Mouse (Mus musculus) MEL (cell line): ENCODE results near the gene Styk1. TPM values are rescaled to one million over a fixed set of nuclear protein-coding genes. Genes with fewer than 3 reads are reported as not detected.
A peak's percentile ranks its signal among the peaks of the same experiment; 100 is the strongest.

Experiments
- DNase-seq: peaks from one replicate; pipeline ENCODE4 v3.0.0; 2011; ENCODE audit warnings: low read depth, low spot score
- H3K27ac ChIP-seq: 2 replicates; pipeline ENCODE4 v1.5.1; 2012; ENCODE audit warnings: low read depth, mild to moderate bottlenecking, control low read depth, low read length, moderate library complexity; ENCODE audit not compliant: control insufficient read depth
- H3K27me3 ChIP-seq, 2 experiments: fragments of 150-350 bp in 1 of 2; sonication (generic) in 1 of 2; 2 replicates each; pipeline ENCODE4 v1.6.1; 2012; ENCODE audit warnings: low read length in 2 of 2, mild to moderate bottlenecking in 2 of 2, improper control_type of control experiment in 1 of 2, moderate library complexity in 1 of 2; ENCODE audit not compliant: insufficient read depth in 2 of 2, control insufficient read depth in 1 of 2
- H3K36me3 ChIP-seq, 2 experiments: 2 replicates each; pipeline ENCODE4 v1.6.1; 2012 to 2014; ENCODE audit warnings: low read length in 2 of 2, improper control_type of control experiment in 1 of 2, inconsistent platforms in 1 of 2, mild to moderate bottlenecking in 1 of 2; ENCODE audit not compliant: insufficient read depth in 2 of 2, control insufficient read depth in 1 of 2
- H3K4me1 ChIP-seq, 2 experiments: fragments of 150-350 bp in 1 of 2; sonication (generic) in 1 of 2; 2 replicates each; pipeline ENCODE4 v1.6.1; 2012; ENCODE audit warnings: low read length in 2 of 2, improper control_type of control experiment in 1 of 2, mild to moderate bottlenecking in 1 of 2; ENCODE audit not compliant: insufficient read depth in 2 of 2, control insufficient read depth in 1 of 2
- H3K4me3 ChIP-seq, 2 experiments: fragments of 150-350 bp in 1 of 2; sonication (generic) in 1 of 2; 2 replicates each; pipeline ENCODE4 v1.5.1; 2012; ENCODE audit warnings: low read depth in 2 of 2, low read length in 2 of 2, mild to moderate bottlenecking in 2 of 2, moderate library complexity in 2 of 2, control low read depth in 1 of 2, improper control_type of control experiment in 1 of 2; ENCODE audit not compliant: control insufficient read depth in 1 of 2, insufficient read depth in 1 of 2
- H3K79me2 ChIP-seq: 2 replicates; pipeline ENCODE4 v1.6.1; 2012; ENCODE audit warnings: mild to moderate bottlenecking, low read length, moderate library complexity; ENCODE audit not compliant: control insufficient read depth, poor library complexity, insufficient read depth
- H3K9ac ChIP-seq: 2 replicates; pipeline ENCODE4 v1.6.1; 2012; ENCODE audit warnings: low read depth, mild to moderate bottlenecking, control low read depth, low read length, moderate library complexity; ENCODE audit not compliant: control insufficient read depth, poor library complexity, severe bottlenecking
- H3K9me3 ChIP-seq: fragments of 150-350 bp; sonication (generic); replicated peaks from 2 replicates; pipeline ENCODE4 v1.6.1; 2012; ENCODE audit warnings: mild to moderate bottlenecking, low read length, improper control_type of control experiment, moderate library complexity; ENCODE audit not compliant: insufficient read depth
- BHLHE40 ChIP-seq: IDR thresholded peaks from 2 replicates; pipeline ENCODE4 v1.6.1; 2012; ENCODE audit warnings: low read depth, mild to moderate bottlenecking, inconsistent platforms, low read length, improper control_type of control experiment, borderline replicate concordance
- CHD2 ChIP-seq: IDR thresholded peaks from 2 replicates; pipeline ENCODE4 v1.6.1; 2011; ENCODE audit warnings: low read length, improper control_type of control experiment
- CTCF ChIP-seq, 3 experiments: IDR thresholded peaks in 2 of 3; conservative IDR thresholded peaks in 1 of 3; 2 replicates each; pipeline ENCODE4 v1.5.1; 2011 to 2012; ENCODE audit warnings: low read length in 3 of 3, low read depth in 2 of 3, mild to moderate bottlenecking in 2 of 3, improper control_type of control experiment in 1 of 3, inconsistent platforms in 1 of 3, mixed read lengths in 1 of 3, moderate library complexity in 1 of 3; ENCODE audit not compliant: control insufficient read depth in 1 of 3, insufficient read depth in 1 of 3, poor library complexity in 1 of 3, severe bottlenecking in 1 of 3
- E2F4 ChIP-seq: IDR thresholded peaks from 2 replicates; pipeline ENCODE4 v1.6.1; 2011; ENCODE audit warnings: low read depth, low read length, improper control_type of control experiment, borderline replicate concordance
- EP300 ChIP-seq, 2 experiments: IDR thresholded peaks; 2 replicates each; pipeline ENCODE4 v1.6.1; 2011; ENCODE audit warnings: improper control_type of control experiment in 2 of 2, low read length in 2 of 2, low read depth in 1 of 2, mild to moderate bottlenecking in 1 of 2
- ETS1 ChIP-seq: IDR thresholded peaks from 2 replicates; pipeline ENCODE4 v1.6.1; 2012; ENCODE audit warnings: low read depth, mild to moderate bottlenecking, inconsistent platforms, low read length, improper control_type of control experiment, moderate library complexity
- GABPA ChIP-seq: IDR thresholded peaks from 2 replicates; pipeline ENCODE4 v1.6.1; 2012; ENCODE audit warnings: low read depth, mild to moderate bottlenecking, inconsistent platforms, low read length, improper control_type of control experiment, moderate library complexity
- GATA1 ChIP-seq: IDR thresholded peaks from 2 replicates; pipeline ENCODE4 v1.6.1; 2011; ENCODE audit warnings: low read depth, low read length, improper control_type of control experiment
- HCFC1 ChIP-seq: IDR thresholded peaks from 2 replicates; pipeline ENCODE4 v1.6.1; 2012; ENCODE audit warnings: low read depth, mild to moderate bottlenecking, inconsistent platforms, low read length, improper control_type of control experiment, moderate library complexity
- JUND ChIP-seq: IDR thresholded peaks from 2 replicates; pipeline ENCODE4 v1.6.1; 2011; ENCODE audit warnings: low read depth, mild to moderate bottlenecking, improper control_type of control experiment, low read length
- KAT2A ChIP-seq: conservative IDR thresholded peaks from 2 replicates; pipeline ENCODE4 v1.6.1; 2012; ENCODE audit warnings: low read depth, low read length, improper control_type of control experiment, inconsistent platforms
- MAFK ChIP-seq: IDR thresholded peaks from 2 replicates; pipeline ENCODE4 v1.6.1; 2011; ENCODE audit warnings: low read depth, mild to moderate bottlenecking, low read length, improper control_type of control experiment, borderline replicate concordance
- MAX ChIP-seq: IDR thresholded peaks from 2 replicates; pipeline ENCODE4 v1.6.1; 2011; ENCODE audit warnings: low read length, improper control_type of control experiment
- MEF2A ChIP-seq: IDR thresholded peaks from 2 replicates; pipeline ENCODE4 v1.6.1; 2014; ENCODE audit warnings: low read depth, mild to moderate bottlenecking, inconsistent platforms, low read length, improper control_type of control experiment; ENCODE audit not compliant: poor library complexity, insufficient replicate concordance, severe bottlenecking; ENCODE audit errors: extremely low read depth
- MXI1 ChIP-seq: IDR thresholded peaks from 2 replicates; pipeline ENCODE4 v1.6.1; 2011; ENCODE audit warnings: mild to moderate bottlenecking, low read depth, low read length, improper control_type of control experiment
- MYB ChIP-seq: IDR thresholded peaks from 2 replicates; pipeline ENCODE4 v1.6.1; 2011; ENCODE audit warnings: mild to moderate bottlenecking, low read depth, low read length, improper control_type of control experiment
- MYC ChIP-seq: IDR thresholded peaks from 2 replicates; pipeline ENCODE4 v1.6.1; 2011; ENCODE audit warnings: low read depth, mild to moderate bottlenecking, low read length, improper control_type of control experiment, moderate library complexity
- NRF1 ChIP-seq: IDR thresholded peaks from 2 replicates; pipeline ENCODE4 v1.6.1; 2014; ENCODE audit warnings: low read depth, mild to moderate bottlenecking, inconsistent platforms, low read length, improper control_type of control experiment, moderate library complexity; ENCODE audit not compliant: poor library complexity, insufficient read depth, severe bottlenecking
- POLR2A ChIP-seq, 2 experiments: IDR thresholded peaks; 2 replicates each; pipeline ENCODE4 v1.6.1; 2011 to 2012; ENCODE audit warnings: low read length in 2 of 2, mild to moderate bottlenecking in 2 of 2, control low read depth in 1 of 2, improper control_type of control experiment in 1 of 2, low read depth in 1 of 2, moderate library complexity in 1 of 2; ENCODE audit not compliant: control insufficient read depth in 1 of 2, insufficient read depth in 1 of 2, poor library complexity in 1 of 2
- POLR2AphosphoS5 ChIP-seq: IDR thresholded peaks from 2 replicates; pipeline ENCODE4 v1.6.1; 2012; ENCODE audit warnings: low read depth, borderline replicate concordance, mild to moderate bottlenecking, inconsistent platforms, low read length, moderate library complexity, mixed read lengths
- RAD21 ChIP-seq: IDR thresholded peaks from 2 replicates; pipeline ENCODE4 v1.6.1; 2011; ENCODE audit warnings: mild to moderate bottlenecking, low read depth, low read length, improper control_type of control experiment
- RCOR1 ChIP-seq: IDR thresholded peaks from 2 replicates; pipeline ENCODE4 v1.6.1; 2012; ENCODE audit warnings: low read depth, mild to moderate bottlenecking, inconsistent platforms, low read length, improper control_type of control experiment
- SIN3A ChIP-seq: IDR thresholded peaks from 2 replicates; pipeline ENCODE4 v1.6.1; 2012; ENCODE audit warnings: low read length, improper control_type of control experiment, inconsistent platforms
- SMC3 ChIP-seq: IDR thresholded peaks from 2 replicates; pipeline ENCODE4 v1.6.1; 2011; ENCODE audit warnings: low read depth, low read length, improper control_type of control experiment
- TAL1 ChIP-seq: IDR thresholded peaks from 2 replicates; pipeline ENCODE4 v1.6.1; 2012; ENCODE audit warnings: mild to moderate bottlenecking, inconsistent platforms, low read length, moderate library complexity, mixed read lengths
- TBP ChIP-seq: IDR thresholded peaks from 2 replicates; pipeline ENCODE4 v1.8.0; 2011; ENCODE audit warnings: low read depth, low read length, improper control_type of control experiment
- TCF12 ChIP-seq: IDR thresholded peaks from 2 replicates; pipeline ENCODE4 v1.6.1; 2014; ENCODE audit warnings: low read depth, mild to moderate bottlenecking, inconsistent platforms, low read length, improper control_type of control experiment, moderate library complexity
- USF1 ChIP-seq: IDR thresholded peaks from 2 replicates; pipeline ENCODE4 v1.6.1; 2014; ENCODE audit warnings: low read depth, mild to moderate bottlenecking, inconsistent platforms, low read length, improper control_type of control experiment, moderate library complexity
- USF2 ChIP-seq, 2 experiments: IDR thresholded peaks; 2 replicates each; pipeline ENCODE4 v1.6.1; 2011 to 2012; ENCODE audit warnings: improper control_type of control experiment in 2 of 2, low read length in 2 of 2, borderline replicate concordance in 1 of 2, inconsistent platforms in 1 of 2, low read depth in 1 of 2, mild to moderate bottlenecking in 1 of 2; ENCODE audit not compliant: insufficient read depth in 1 of 2
- ZC3H11A ChIP-seq: IDR thresholded peaks from 2 replicates; pipeline ENCODE4 v1.6.1; 2012; ENCODE audit warnings: low read depth, mild to moderate bottlenecking, inconsistent platforms, low read length, improper control_type of control experiment
- ZKSCAN1 ChIP-seq: IDR thresholded peaks from 2 replicates; pipeline ENCODE4 v1.6.1; 2012; ENCODE audit warnings: low read depth, mild to moderate bottlenecking, inconsistent platforms, low read length, improper control_type of control experiment, moderate library complexity
- ZMIZ1 ChIP-seq: IDR thresholded peaks from 2 replicates; pipeline ENCODE4 v1.6.1; 2012; ENCODE audit warnings: low read depth, mild to moderate bottlenecking, inconsistent platforms, low read length, improper control_type of control experiment, moderate library complexity
- polyA plus RNA-seq, 2 experiments: library from polyadenylated mRNA; stranded (reverse) in 1 of 2; unstranded in 1 of 2; fragments of >175 nt in 1 of 2; fragments of >200 nt in 1 of 2; gene quantifications; 2 replicates each; pipeline versions ENCODE4 v1.2.1 to v1.2.4; 2012; ENCODE audit warnings: low replicate concordance in 2 of 2, low read depth in 1 of 2; ENCODE audit not compliant: insufficient read length in 2 of 2, insufficient read depth in 1 of 2, missing spikeins in 1 of 2
- total RNA-seq: library from RNA; depleted of rRNA; stranded (reverse); fragments of 300-350 nt; gene quantifications from 2 replicates; pipeline ENCODE4 v1.2.3, GENCODE M21; 2012

Gene Styk1
- total and polyA plus RNA-seq, 3 experiments, result 0.11 to 0.12 TPM; not detected in 1

DNA sequence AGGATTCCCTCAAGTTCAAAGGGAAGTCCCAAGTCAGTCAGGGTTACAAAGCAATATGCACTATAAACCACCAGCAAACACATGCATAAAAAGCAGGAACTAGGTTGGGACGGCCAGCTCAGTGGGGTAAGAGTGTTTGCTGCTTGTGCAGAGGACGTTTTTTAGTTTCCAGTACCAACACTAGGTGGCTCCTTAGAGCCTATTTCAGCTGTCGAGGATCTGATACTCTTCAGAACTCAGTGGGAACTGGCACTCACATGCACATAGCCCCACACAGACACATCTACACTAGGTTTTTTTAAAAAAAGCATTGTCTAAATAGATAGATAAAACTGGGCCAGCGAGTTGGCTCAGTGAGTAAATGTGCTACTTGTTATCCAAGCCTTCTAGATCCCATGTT, 13.7 kb upstream of the Styk1 start (continued):
- TF ChIP-seq EP300 (IDR thresholded peaks at IDR 0.05; ENCODE audit: low read depth in 1 of 2, low read length in 2 of 2) (no peak), CHD2 (no peak), MEF2A (no peak), CTCF (IDR thresholded peaks at IDR 0.05 in 2 of 3, conservative IDR thresholded peaks at IDR 0.05 in 1 of 3; ENCODE audit: control insufficient read depth in 1 of 3, insufficient read depth in 1 of 3, low read depth in 2 of 3, low read length in 3 of 3, poor library complexity in 1 of 3, severe bottlenecking in 1 of 3) (peak; percentile 25 to 62 (median 46); a peak in 5 of 6 replicates), TAL1 (no peak), POLR2AphosphoS5 (no peak), JUND (no peak), MAFK (no peak), MXI1 (peak; percentile 31; the same call in 1 of the 2 replicates), BHLHE40 (no peak), USF1 (no peak), TCF12 (no peak), MAX (no peak), RCOR1 (no peak)

DNA sequence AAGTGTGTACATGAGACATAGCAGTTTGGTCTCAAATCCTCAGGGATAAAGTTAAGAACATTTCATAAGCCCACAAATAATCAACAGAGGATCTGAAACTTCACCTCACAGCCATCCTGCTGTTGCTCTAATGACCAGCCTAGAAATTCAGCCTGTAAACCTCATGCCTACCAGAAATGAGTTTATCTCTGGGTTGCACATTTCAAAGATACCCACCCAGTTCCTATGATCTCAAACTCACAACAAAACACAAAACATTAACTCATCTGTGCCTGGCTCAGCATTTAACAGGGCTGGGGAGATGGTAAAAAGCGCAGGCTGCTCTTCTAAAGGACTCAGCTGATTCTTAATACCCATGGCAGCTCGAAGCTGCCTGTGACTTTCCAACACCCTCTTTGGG, 11.0 kb upstream of the Styk1 start:
- no peaks in the 10 kb centered on the region for H3K9me3 ChIP-seq
- no peaks in the 10 kb centered on the region for H3K27me3 ChIP-seq
- peaks cover 30 to 41% of the 10 kb centered on the region in 2 experiments for H3K36me3 ChIP-seq
- TF ChIP-seq RCOR1 (0 out of 2 replicates have a peak, but pooled peaks have one; percentile 20), USF1 (no peak), SIN3A (peak; percentile 68), MXI1 (peak; percentile 59; the same call in 1 of the 2 replicates), MEF2A (no peak), TCF12 (peak; percentile 87), MYC (no peak), E2F4 (no peak), EP300 (IDR thresholded peaks at IDR 0.05; ENCODE audit: low read depth in 1 of 2, low read length in 2 of 2) (peak; percentile 74 to 82), SMC3 (no peak), USF2 (IDR thresholded peaks at IDR 0.05; ENCODE audit: borderline replicate concordance in 1 of 2, insufficient read depth in 1 of 2, low read depth in 1 of 2, low read length in 2 of 2) (no peak), NRF1 (no peak), GATA1 (peak; percentile 72), TBP (0 out of 2 replicates have a peak, but pooled peaks have one; percentile 30), ZC3H11A (no peak), POLR2A (IDR thresholded peaks at IDR 0.05; ENCODE audit: control insufficient read depth in 1 of 2, insufficient read depth in 1 of 2, low read depth in 1 of 2, low read length in 2 of 2, poor library complexity in 1 of 2) (no peak), ETS1 (peak; percentile 81), HCFC1 (0 out of 2 replicates have a peak, but pooled peaks have one; percentile 23), GABPA (no peak), TAL1 (peak; percentile 62), ZKSCAN1 (no peak), MAX (peak; percentile 16; the same call in 1 of the 2 replicates), KAT2A (no peak), ZMIZ1 (no peak), CTCF (IDR thresholded peaks at IDR 0.05 in 2 of 3, conservative IDR thresholded peaks at IDR 0.05 in 1 of 3; ENCODE audit: control insufficient read depth in 1 of 3, insufficient read depth in 1 of 3, low read depth in 2 of 3, low read length in 3 of 3, poor library complexity in 1 of 3, severe bottlenecking in 1 of 3) (no peak), RAD21 (no peak), MYB (no peak)
- DNase-seq, result peak; percentile 72
- H3K79me2 ChIP-seq, result no peaks in the 10 kb centered on the region
- H3K9ac ChIP-seq, result no peak overlapping the region
- H3K4me1 ChIP-seq, result peaks cover 21 to 33% of the 10 kb centered on the region in 2 experiments
- no peak overlapping the region for H3K4me3 ChIP-seq
- H3K27ac ChIP-seq, result peak overlapping the region; percentile 63
